Mouse (Mus musculus): ENCODE results near the gene Gm11397. TPM values are rescaled to one million over a fixed set of nuclear protein-coding genes. Genes with fewer than 3 reads are reported as not detected.
"Not testable (repeated sequence)": the region's sequence is repeated elsewhere in the genome, so short reads cannot be mapped to it uniquely, and the experiment has no call there.

Gm11397 gene
- not detected in 2 replicates for polyA plus RNA-seq (2014; fragmentation: Nextera tagmentation; extraction: Ambion mirVana)

GRCm38 (mm10) chr13:33395461-33395860 is at the start of gene Gm11397:
Gene Gm11397, plus strand, starts transcription at chr13:33395761.
- H3K4me1 ChIP-seq (ENCODE audit: control insufficient read depth, insufficient read depth, low read length); H3K9me3 ChIP-seq (ENCODE audit: control insufficient read depth, low read length); DNase-seq (ENCODE audit: low spot score, missing footprints); H3K9ac ChIP-seq (ENCODE audit: low read length); H3K36me3 ChIP-seq (ENCODE audit: control insufficient read depth, insufficient read depth, low read length); H3K4me3 ChIP-seq (ENCODE audit: low read depth, low read length); H3K27ac ChIP-seq (ENCODE audit: low read depth, low read length); ATAC-seq (ENCODE audit: low FRiP score); H3K27me3 ChIP-seq (ENCODE audit: control insufficient read depth, insufficient read depth, low read length); H3K4me2 ChIP-seq: not testable (repeated sequence)
- 80% methylated on average over 1 of the region's 2 CpGs for WGBS

GRCm38 (mm10) chr13:33356666-33357065 is 38.9 kb upstream of the Gm11397 start:
- not testable (repeated sequence) for H3K9me3 ChIP-seq (ENCODE audit: control insufficient read depth, low read length); ATAC-seq (ENCODE audit: low FRiP score); H3K4me3 ChIP-seq (ENCODE audit: low read depth, low read length); H3K27ac ChIP-seq (ENCODE audit: low read depth, low read length); DNase-seq (ENCODE audit: low spot score, missing footprints); H3K27me3 ChIP-seq (ENCODE audit: control insufficient read depth, insufficient read depth, low read length); H3K4me1 ChIP-seq (ENCODE audit: control insufficient read depth, insufficient read depth, low read length); H3K9ac ChIP-seq (ENCODE audit: low read length); H3K4me2 ChIP-seq; H3K36me3 ChIP-seq (ENCODE audit: control insufficient read depth, insufficient read depth, low read length)
- no CpG with 5 or more reads among the region's 1 CpGs for WGBS

GRCm38 (mm10) chr13:33432714-33433113 is 37.2 kb downstream of the Gm11397 start:
- not testable (repeated sequence) for H3K36me3 ChIP-seq (ENCODE audit: control insufficient read depth, insufficient read depth, low read length); ATAC-seq (ENCODE audit: low FRiP score); H3K4me2 ChIP-seq; H3K27me3 ChIP-seq (ENCODE audit: control insufficient read depth, insufficient read depth, low read length); H3K4me1 ChIP-seq (ENCODE audit: control insufficient read depth, insufficient read depth, low read length); H3K9ac ChIP-seq (ENCODE audit: low read length); H3K27ac ChIP-seq (ENCODE audit: low read depth, low read length); H3K9me3 ChIP-seq (ENCODE audit: control insufficient read depth, low read length); DNase-seq (ENCODE audit: low spot score, missing footprints); H3K4me3 ChIP-seq (ENCODE audit: low read depth, low read length)

Other genes with a start within 250 kb of the Gm11397 start
- gene Serpinb9c, start 236.0 kb upstream of the Gm11397 start, polyA plus RNA-seq (2014; fragmentation: Nextera tagmentation; extraction: Ambion mirVana), result not detected in 2 replicates
- not detected in 2 replicates for gene Serpinb9d, start 202.8 kb upstream of the Gm11397 start, polyA plus RNA-seq (2014; fragmentation: Nextera tagmentation; extraction: Ambion mirVana)
- not detected in 2 replicates for gene Serpinb9e, start 146.1 kb upstream of the Gm11397 start, polyA plus RNA-seq (2014; fragmentation: Nextera tagmentation; extraction: Ambion mirVana)
- gene Serpinb9f, start 71.7 kb upstream of the Gm11397 start, polyA plus RNA-seq (2014; fragmentation: Nextera tagmentation; extraction: Ambion mirVana), result not detected in 2 replicates
- gene Serpinb9g, start 89.0 kb downstream of the Gm11397 start, polyA plus RNA-seq (2014; fragmentation: Nextera tagmentation; extraction: Ambion mirVana), result not detected in 2 replicates